Mouse (Mus musculus) neural tube, embryonic 13.5 days (tissue): ENCODE results near the gene Sephs2. TPM values are rescaled to one million over a fixed set of nuclear protein-coding genes. Genes with fewer than 3 reads are reported as not detected.
"Not testable (repeated sequence)": the region's sequence is repeated elsewhere in the genome, so short reads cannot be mapped to it uniquely, and the experiment has no call there.

Experiments
- ATAC-seq: fragments of 200-750 bp; cut with Nextera tagmentation; 2 replicates; pipeline ENCODE4 v1.8.0; 2017; ENCODE audit warnings: low read depth, mild to moderate bottlenecking, moderate TSS enrichment, moderate library complexity
- H3K27ac ChIP-seq: fragments of 300-500 bp; sonication (generic); replicated peaks from 2 replicates; pipeline ENCODE4 v1.5.1; 2015; ENCODE audit warnings: moderate library complexity, mild to moderate bottlenecking, inconsistent platforms
- H3K27me3 ChIP-seq: fragments of 300-500 bp; sonication (generic); 2 replicates; pipeline ENCODE4 v1.6.1; 2015; ENCODE audit warnings: mild to moderate bottlenecking, inconsistent platforms
- H3K36me3 ChIP-seq: fragments of 300-500 bp; sonication (generic); 2 replicates; pipeline ENCODE4 v1.6.1; 2015; ENCODE audit warnings: mild to moderate bottlenecking, inconsistent platforms
- H3K4me1 ChIP-seq: fragments of 300-500 bp; sonication (generic); replicated peaks from 2 replicates; pipeline ENCODE4 v1.6.1; 2015; ENCODE audit warnings: inconsistent platforms
- H3K4me2 ChIP-seq: fragments of 300-500 bp; sonication (generic); 2 replicates; pipeline ENCODE4 v1.6.1; 2015; ENCODE audit warnings: inconsistent platforms, mild to moderate bottlenecking, moderate library complexity
- H3K4me3 ChIP-seq: fragments of 300-500 bp; sonication (generic); 2 replicates; pipeline ENCODE4 v1.5.1; 2015; ENCODE audit warnings: mild to moderate bottlenecking, inconsistent platforms
- H3K9ac ChIP-seq: fragments of 300-500 bp; sonication (generic); 2 replicates; pipeline ENCODE4 v1.6.1; 2015; ENCODE audit warnings: moderate library complexity, mild to moderate bottlenecking, inconsistent platforms
- H3K9me3 ChIP-seq: fragments of 300-500 bp; sonication (generic); 2 replicates; pipeline ENCODE4 v1.6.1; 2016; ENCODE audit warnings: inconsistent platforms
- whole genome bisulfite sequencing: fragments of 180-500 bp; shearing (Covaris S2); methylation state at CpG from one replicate; pipeline ENCODE4 v1.1.7; 2015; 5-methylcytosine and 5-hydroxymethylcytosine counted together
- polyA plus RNA-seq: library from polyadenylated mRNA; unstranded; fragments of >200 nt; fragmentation: Nextera tagmentation; extraction: Ambion mirVana; gene quantifications from 2 replicates; pipeline ENCODE4 v1.2.1, GENCODE M21; 2015

Sephs2 gene
- polyA plus RNA-seq, 1 experiment from 2014 or later, result 61.4 TPM

GRCm38 (mm10) chr7:127263526-127263925 lies 10.3 kb downstream of the Sephs2 start:
- WGBS, result 87% methylated on average over 3 of the region's 3 CpGs
- Histone ChIP-seq H3K27ac (no peak overlapping the region), H3K4me3 (no peak overlapping the region), H3K4me2 (no peak overlapping the region), H3K9me3 (0 out of 2 replicates have a peak, but pooled peaks cover 3% of the 10 kb centered on the region), H3K27me3 (no peaks in the 10 kb centered on the region), H3K4me1 (peaks cover 21% of the 10 kb centered on the region), H3K36me3 (peaks cover 5% of the 10 kb centered on the region), H3K9ac (no peak overlapping the region)
- ATAC-seq, result no peak

- Histone ChIP-seq H3K4me2 (no peak overlapping the region), H3K9ac (no peak overlapping the region), H3K36me3 (no peaks in the 10 kb centered on the region), H3K4me3 (no peak overlapping the region), H3K27ac (no peak overlapping the region), H3K9me3 (no peaks in the 10 kb centered on the region), H3K27me3 (no peaks in the 10 kb centered on the region), H3K4me1 (peaks cover 21% of the 10 kb centered on the region)
- ATAC-seq, result no peak
- WGBS, result 85% methylated on average over 10 of the region's 10 CpGs
Measured at GRCm38 (mm10) chr7:127262218-127262961, 11.5 kb downstream of the Sephs2 start.

DNA sequence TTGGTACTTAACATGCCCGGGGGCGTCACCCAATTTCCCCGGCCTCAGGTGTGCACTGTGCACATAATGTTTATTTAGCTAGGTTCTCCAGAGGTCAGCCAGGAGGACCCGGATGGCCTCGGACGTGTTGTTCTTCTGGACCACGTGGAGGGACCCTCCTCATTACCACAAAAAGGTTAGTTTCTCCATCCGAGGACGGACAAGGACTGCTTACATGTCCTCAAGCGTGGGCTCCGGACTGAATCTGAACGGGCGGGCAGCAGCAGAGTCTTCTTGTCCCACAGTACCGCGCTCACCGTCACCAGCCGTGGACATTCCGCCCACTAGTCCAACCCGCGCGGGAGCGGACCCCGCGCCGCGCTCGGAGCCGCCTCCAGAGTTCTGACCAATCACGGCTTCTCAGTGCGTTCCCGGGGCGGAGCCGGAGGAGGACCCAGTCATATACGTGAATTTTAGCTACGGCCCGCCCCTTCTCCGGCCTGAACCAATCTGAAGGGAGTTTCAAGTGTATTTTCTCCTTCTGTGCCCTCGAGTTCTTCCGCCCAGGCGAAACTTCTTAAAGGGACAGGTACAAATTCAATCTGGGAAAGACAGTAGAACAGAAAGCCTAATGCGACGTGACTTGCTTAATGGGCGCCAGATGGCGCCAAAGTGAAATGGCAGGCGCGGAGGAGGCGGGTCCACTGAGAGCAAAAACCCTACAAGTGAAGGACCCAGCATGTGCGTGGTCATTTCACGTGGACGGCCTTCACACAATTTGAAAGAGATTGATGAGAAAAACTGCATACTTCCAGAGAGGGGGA lies 13.3 kb downstream of the Sephs2 start, which contains the start of gene Dctpp1:
Dctpp1 (minus strand) TSS at position 401 of the 803 bp plus-strand sequence.
- Histone ChIP-seq H3K4me3 (peak within 1 kb of the TSS; percentile 49), H3K27ac (0 out of 2 replicates have a peak within 1 kb of the TSS, but pooled peaks have one; percentile 15), H3K9me3 (no peaks in the 10 kb centered on the region), H3K9ac (peak within 1 kb of the TSS; percentile 71), H3K4me2 (peak within 1 kb of the TSS; percentile 78), H3K27me3 (no peaks in the 10 kb centered on the region), H3K4me1 (peaks cover 21% of the 10 kb centered on the region), H3K36me3 (peaks cover 11% of the 10 kb centered on the region)
- under 1% methylated on average over 50 of the region's 50 CpGs for WGBS
- ATAC-seq, result peak; percentile 98

- H3K9me3 ChIP-seq, result no peaks in the 10 kb centered on the region
- H3K36me3 ChIP-seq, result peaks cover 11% of the 10 kb centered on the region
- 77% methylated on average over 8 of the region's 8 CpGs for WGBS
- no peak for ATAC-seq
- no peaks in the 10 kb centered on the region for H3K27me3 ChIP-seq
- peaks cover 30% of the 10 kb centered on the region for H3K4me1 ChIP-seq
- H3K4me2 ChIP-seq, result peak overlapping the region; percentile 78
- peak overlapping the region; percentile 71 for H3K9ac ChIP-seq
- peak overlapping the region; percentile 49 for H3K4me3 ChIP-seq
- H3K27ac ChIP-seq, result no peak overlapping the region
Measured at GRCm38 (mm10) chr7:127259186-127259905, 14.5 kb downstream of the Sephs2 start.

GRCm38 (mm10) chr7:127256518-127256917 lies 17.3 kb downstream of the Sephs2 start:
- H3K4me1 ChIP-seq, result peaks cover 38% of the 10 kb centered on the region
- no peaks in the 10 kb centered on the region for H3K27me3 ChIP-seq
- no peak overlapping the region for H3K9ac ChIP-seq
- 90% methylated on average over 5 of the region's 5 CpGs for WGBS
- H3K36me3 ChIP-seq, result peaks cover 11% of the 10 kb centered on the region
- H3K9me3 ChIP-seq, result no peaks in the 10 kb centered on the region
- H3K27ac ChIP-seq, result no peak overlapping the region
- no peak for ATAC-seq
- H3K4me2 ChIP-seq, result no peak overlapping the region
- no peak overlapping the region for H3K4me3 ChIP-seq

DNA sequence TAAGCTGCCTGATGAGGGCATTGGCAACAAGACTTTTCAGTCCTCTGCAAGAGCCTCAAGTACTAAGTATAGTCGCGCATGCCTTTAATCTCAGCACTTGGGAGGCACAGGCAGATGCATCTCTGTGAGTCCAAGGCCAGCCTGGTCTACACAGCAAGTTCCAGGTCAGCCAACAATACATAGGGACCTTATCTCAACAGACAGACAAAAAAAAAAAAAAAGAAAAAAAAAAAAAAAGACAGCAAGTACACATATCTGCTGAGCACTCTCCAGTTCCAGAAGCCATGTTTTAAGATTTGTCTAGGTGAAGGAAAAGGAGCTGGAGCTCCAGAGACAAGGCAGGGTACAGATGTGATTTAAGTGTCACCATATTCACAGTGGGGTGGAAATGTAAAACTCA lies 17.9 kb downstream of the Sephs2 start:
- Histone ChIP-seq H3K4me1 (peaks cover 34% of the 10 kb centered on the region), H3K9me3 (no peaks in the 10 kb centered on the region), H3K4me2 (no peak overlapping the region), H3K9ac (no peak overlapping the region), H3K4me3 (no peak overlapping the region), H3K36me3 (peaks cover 11% of the 10 kb centered on the region), H3K27me3 (no peaks in the 10 kb centered on the region), H3K27ac (no peak overlapping the region)
- 88% methylated on average over 2 of the region's 2 CpGs for WGBS
- ATAC-seq, result no peak

DNA sequence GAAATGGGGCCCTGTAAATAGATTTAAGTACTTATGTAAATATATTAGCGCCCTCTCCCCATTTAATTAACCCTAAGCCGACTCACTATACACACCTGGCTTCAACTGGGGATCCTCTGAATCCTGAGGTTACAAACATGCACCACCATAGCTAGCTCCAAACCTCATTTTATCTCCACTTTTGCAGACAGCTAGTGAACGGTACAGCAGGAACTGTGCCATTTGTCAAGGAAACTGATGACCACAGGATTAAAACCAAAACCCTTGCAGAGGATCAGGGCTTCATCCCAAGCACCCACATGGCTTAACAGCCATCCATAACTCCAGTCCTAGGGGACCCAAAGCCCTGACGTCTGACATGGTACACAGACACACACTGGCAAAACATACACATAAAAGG lies 18.8 kb downstream of the Sephs2 start:
- Histone ChIP-seq H3K9me3 (no peaks in the 10 kb centered on the region), H3K27ac (peak overlapping the region; percentile 91; the same call in 1 of the 2 replicates), H3K4me3 (peak overlapping the region; percentile 57), H3K9ac (peak overlapping the region; percentile 74), H3K4me1 (peaks cover 31% of the 10 kb centered on the region), H3K36me3 (peaks cover 14% of the 10 kb centered on the region), H3K4me2 (peak overlapping the region; percentile 89), H3K27me3 (no peaks in the 10 kb centered on the region)
- WGBS, result 26% methylated on average over 4 of the region's 4 CpGs
- no peak for ATAC-seq

DNA sequence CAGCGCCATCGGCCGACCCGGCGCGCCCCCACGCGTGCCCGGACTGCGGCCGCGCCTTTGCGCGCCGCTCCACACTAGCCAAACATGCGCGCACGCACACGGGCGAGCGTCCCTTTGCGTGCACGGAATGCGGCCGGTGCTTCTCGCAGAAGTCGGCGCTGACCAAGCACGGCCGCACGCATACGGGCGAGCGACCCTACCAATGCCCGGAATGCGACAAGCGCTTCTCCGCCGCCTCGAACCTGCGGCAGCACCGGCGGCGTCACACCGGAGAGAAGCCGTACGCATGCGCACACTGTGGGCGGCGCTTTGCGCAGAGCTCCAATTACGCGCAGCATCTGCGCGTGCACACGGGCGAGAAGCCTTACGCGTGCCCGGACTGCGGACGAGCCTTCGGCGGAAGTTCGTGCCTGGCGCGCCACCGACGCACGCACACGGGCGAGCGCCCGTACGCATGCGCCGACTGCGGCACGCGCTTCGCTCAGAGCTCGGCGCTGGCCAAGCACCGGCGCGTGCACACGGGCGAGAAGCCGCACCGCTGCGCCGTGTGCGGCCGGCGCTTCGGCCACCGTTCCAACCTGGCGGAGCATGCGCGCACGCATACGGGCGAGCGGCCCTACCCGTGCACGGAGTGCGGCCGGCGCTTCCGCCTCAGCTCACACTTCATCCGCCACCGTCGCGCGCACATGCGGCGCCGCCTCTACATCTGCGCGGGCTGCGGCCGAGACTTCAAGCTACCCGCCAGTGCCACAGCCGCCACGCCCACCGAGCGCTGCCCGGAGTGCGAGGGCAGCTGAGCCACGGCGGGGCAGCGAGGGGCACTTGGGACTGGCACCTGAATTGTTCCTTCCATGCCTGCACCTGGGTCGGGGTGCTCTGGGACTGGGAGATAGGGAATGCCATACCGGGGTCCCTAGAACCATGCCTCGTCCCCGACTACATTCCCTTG lies 19.8 kb downstream of the Sephs2 start:
- peak overlapping the region; percentile 57 for H3K4me3 ChIP-seq
- no peaks in the 10 kb centered on the region for H3K9me3 ChIP-seq
- WGBS, result under 1% methylated on average over 136 of the region's 136 CpGs
- H3K27ac ChIP-seq, result peak overlapping the region; percentile 91
- peak overlapping the region; percentile 89 for H3K4me2 ChIP-seq
- peaks cover 22% of the 10 kb centered on the region for H3K4me1 ChIP-seq
- peak; percentile 95 for ATAC-seq
- peaks cover 23% of the 10 kb centered on the region for H3K36me3 ChIP-seq
- no peaks in the 10 kb centered on the region for H3K27me3 ChIP-seq
- peak overlapping the region; percentile 74 for H3K9ac ChIP-seq

GRCm38 (mm10) chr7:127253341-127253740 lies 20.5 kb downstream of the Sephs2 start:
- H3K4me3 ChIP-seq, result peak overlapping the region; percentile 57
- peak overlapping the region; percentile 91 for H3K27ac ChIP-seq
- no peak for ATAC-seq
- H3K9me3 ChIP-seq, result no peaks in the 10 kb centered on the region
- peak overlapping the region; percentile 74 for H3K9ac ChIP-seq
- WGBS, result 82% methylated on average over 6 of the region's 6 CpGs
- peak overlapping the region; percentile 89 for H3K4me2 ChIP-seq
- H3K4me1 ChIP-seq, result peaks cover 17% of the 10 kb centered on the region
- no peaks in the 10 kb centered on the region for H3K27me3 ChIP-seq
- H3K36me3 ChIP-seq, result peaks cover 26% of the 10 kb centered on the region

DNA sequence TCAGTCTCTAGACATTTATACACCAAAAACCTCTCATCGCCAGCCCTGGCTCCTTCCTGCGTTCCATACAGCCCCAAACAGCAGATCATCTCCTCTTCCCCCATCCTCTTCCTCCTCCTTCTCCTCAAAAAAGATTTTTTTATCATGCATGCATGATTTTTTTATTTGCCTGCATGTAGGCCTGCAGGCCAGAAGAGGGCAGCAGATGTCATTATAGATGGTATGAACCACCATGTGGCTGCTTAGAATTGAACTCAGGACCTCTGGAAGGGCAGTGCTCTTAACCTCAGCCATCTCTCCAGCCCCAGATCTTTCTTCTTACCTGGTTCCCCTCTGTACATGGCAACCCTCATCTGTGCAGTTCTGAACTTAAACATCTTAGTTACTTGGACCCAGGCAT lies 21.4 kb downstream of the Sephs2 start:
- H3K4me2 ChIP-seq, result no peak overlapping the region
- peaks cover 33% of the 10 kb centered on the region for H3K36me3 ChIP-seq
- H3K27ac ChIP-seq, result no peak overlapping the region
- no peak overlapping the region for H3K9ac ChIP-seq
- H3K4me3 ChIP-seq, result no peak overlapping the region
- no peaks in the 10 kb centered on the region for H3K27me3 ChIP-seq
- WGBS, result 90% methylated on average over 2 of the region's 2 CpGs
- peaks cover 17% of the 10 kb centered on the region for H3K4me1 ChIP-seq
- H3K9me3 ChIP-seq, result no peaks in the 10 kb centered on the region
- no peak for ATAC-seq

GRCm38 (mm10) chr7:127250511-127250910 lies 23.3 kb downstream of the Sephs2 start:
- WGBS, result 92% methylated on average over 8 of the region's 8 CpGs
- not testable (repeated sequence) for H3K27me3 ChIP-seq, H3K9me3 ChIP-seq, H3K4me3 ChIP-seq, ATAC-seq, H3K4me2 ChIP-seq, H3K9ac ChIP-seq, H3K27ac ChIP-seq
- H3K4me1 ChIP-seq, result peaks cover 32% of the 10 kb centered on the region
- peaks cover 25% of the 10 kb centered on the region; the same call in 1 of the 2 replicates for H3K36me3 ChIP-seq
